Mouse (Mus musculus) CD4-positive, CD25-positive, alpha-beta regulatory T cell, adult 2 months (primary cell): ENCODE data around the gene 1110051M20Rik.

ENCODE experiments used
- DNase-seq: peaks from one replicate; pipeline ENCODE4 v3.0.0-alpha.2; 2012; ENCODE audit warnings: low read depth, low spot score

The 1110051M20Rik gene

GRCm38 (mm10) chr2:91306589-91306988, 137.9 kb downstream of the 1110051M20Rik start:
- DNase-seq: no peak

GRCm38 (mm10) chr2:91305926-91306325, 138.6 kb downstream of the 1110051M20Rik start:
- no peak for DNase-seq

GRCm38 (mm10) chr2:91302845-91303244, 141.7 kb downstream of the 1110051M20Rik start:
- no peak for DNase-seq

DNA sequence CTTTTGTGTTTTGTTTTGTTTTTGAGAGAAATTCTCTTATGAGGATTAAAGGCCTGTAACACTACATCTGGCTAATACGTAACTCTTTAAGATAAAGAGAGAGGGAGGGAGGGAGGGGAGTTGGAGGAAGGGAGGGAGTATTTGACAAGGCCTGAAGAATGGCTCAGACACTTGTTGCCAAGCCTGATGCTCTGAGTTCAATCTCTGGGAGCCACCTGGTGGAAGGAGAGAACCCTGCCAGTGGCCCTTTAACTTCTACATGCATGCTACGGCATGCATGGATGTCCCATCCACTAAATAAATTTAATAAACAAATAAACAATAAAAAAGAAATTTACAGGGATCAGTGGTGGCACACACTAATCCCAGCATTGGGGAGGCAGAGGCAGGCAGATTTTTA, 142.7 kb downstream of the 1110051M20Rik start:
- no peak for DNase-seq

- no peak for DNase-seq
Measured at GRCm38 (mm10) chr2:91300784-91301183, 143.7 kb downstream of the 1110051M20Rik start.

DNA sequence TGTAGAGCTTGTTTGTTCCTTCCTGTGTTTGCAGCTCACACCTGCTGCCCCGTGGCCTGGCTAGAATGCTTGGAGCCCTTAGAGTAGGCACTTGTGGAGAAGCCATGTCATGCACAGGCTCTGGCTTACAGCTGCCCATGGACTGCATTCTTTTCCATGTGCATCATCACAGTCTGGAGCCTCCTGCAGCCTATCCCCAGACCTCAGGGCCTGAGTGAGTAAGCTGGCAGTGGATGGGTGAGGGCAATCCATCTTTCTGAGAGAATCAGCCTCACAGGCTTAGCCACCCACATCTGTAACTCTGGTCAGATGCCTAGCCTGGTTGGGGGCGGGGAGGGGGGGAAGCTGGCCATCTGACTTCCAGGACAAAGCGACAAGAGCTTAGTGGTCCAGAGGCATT, 145.3 kb downstream of the 1110051M20Rik start:
- DNase-seq: no peak

- DNase-seq: no peak
Measured at GRCm38 (mm10) chr2:91295895-91296294, 148.6 kb downstream of the 1110051M20Rik start.

DNA sequence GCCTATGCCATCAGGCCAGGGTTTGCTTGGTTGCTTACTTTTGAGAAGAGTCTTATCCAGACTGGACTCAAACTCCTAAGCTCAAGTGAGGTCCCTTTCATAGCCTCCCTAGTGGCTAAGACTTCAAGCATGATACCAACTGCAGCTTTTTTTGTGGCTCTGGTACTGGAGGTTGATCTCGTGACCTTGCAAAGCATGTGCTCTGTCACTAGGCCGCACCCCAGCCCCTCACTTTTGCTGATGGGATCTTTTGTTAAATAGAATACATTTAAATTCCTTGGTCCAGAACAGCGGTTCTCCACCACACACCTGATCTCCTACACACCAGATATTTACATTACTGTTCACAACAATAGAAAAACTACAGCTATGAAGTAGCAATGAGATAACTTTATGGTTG, 150.3 kb downstream of the 1110051M20Rik start:
- no peak for DNase-seq

DNA sequence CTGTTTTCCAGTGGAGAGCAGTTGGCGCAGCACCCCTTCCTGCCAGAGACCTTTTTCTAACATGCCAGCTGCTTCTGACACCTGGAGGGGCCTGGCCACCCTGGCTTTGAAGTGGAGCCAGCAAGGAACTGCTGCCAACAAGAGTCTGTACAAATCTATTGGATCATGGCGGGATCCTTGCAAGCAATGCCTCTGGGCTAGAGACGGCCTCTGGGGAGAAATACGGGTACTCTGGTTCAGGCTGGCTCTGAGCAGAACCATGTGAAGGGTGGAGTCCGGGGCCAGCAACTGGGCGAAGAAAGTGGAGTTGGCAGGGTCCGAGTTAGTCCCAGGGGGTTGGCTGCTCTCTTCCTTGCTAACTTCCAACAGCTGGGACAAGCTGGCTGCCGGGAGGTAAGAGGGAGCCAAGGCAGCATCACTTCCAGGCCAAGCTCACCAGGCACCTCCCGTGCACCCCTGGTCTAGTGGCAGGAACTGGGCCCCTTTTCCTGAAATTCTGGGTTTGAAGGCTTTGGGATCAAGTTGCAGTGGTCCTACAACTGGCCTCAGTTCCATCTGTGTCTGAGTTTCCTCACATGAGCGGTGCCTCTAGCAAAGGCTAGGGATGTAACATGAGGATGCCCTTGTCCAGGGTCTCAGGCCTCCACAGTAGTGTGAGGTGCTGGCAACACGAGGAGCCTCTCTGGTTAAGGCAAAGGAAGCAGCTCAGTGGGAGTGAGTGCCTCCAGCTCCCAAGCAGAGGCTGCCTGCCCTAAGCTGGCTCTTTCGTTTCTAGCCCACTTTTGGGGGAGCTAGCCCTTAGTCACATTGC, 153.1 kb downstream of the 1110051M20Rik start:
- DNase-seq: no peak

GRCm38 (mm10) chr2:91287563-91287962, 156.9 kb downstream of the 1110051M20Rik start:
- no peak for DNase-seq

GRCm38 (mm10) chr2:91285885-91286505, 158.5 kb downstream of the 1110051M20Rik start:
- peak; percentile 80 for DNase-seq

DNA sequence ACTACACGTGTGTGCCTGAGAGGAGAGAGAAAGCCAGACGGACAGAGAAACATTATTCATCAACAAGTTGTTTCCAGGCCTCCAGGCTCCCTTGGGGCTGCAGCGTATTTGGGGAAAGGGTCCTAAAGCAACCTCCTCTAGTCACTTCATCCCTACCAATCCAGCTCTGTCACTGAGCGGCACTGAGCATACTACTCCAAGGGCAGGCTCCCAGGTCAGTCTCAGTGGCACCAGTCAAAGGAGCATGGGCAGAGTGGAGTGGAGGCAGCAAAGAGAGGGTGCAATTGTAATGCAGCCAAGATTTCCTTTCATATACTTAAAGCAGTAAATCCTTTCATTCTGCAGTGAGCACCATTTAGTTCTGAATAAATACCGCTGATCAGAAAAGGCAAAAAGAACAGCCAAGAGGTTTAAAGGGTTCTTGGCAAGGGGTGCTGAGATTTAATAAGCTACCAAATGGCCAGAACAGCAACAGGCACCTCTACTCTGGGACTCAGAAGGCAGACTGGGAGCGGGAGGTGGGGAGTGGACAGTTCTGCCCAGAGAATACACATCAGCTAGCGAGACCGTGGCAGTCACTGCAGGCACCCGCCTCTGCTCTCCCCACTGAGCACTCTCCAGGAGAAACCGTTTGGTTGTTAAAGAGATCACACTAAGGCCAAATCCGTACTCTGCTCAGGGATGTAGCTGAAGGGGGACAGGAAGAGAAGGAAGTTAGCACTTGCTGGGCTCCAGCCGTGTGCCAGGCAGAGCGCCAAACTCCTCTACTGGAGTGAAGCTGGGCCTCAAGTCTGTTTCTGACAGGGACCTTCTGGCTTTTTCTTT, 159.9 kb downstream of the 1110051M20Rik start:
- DNase-seq: no peak

DNA sequence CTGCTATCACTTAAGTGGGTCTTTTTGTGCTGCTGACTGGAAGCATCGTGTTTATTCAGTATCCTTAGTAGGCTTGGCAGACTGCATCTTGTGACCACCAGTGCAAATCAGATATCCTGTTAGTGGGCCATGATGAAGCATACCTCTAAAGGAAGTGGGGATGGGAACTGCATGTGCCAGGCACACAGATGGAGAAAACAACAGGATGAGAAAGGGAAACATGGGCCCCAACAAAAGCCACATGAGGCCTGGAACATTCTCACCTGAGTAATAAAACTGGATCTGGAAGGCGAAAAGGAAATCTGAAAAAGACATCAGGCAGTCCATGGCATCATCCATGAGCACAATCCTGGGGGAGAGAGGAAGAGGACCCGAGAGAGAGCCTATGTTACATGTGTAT, 160.5 kb downstream of the 1110051M20Rik start:
- no peak for DNase-seq

DNA sequence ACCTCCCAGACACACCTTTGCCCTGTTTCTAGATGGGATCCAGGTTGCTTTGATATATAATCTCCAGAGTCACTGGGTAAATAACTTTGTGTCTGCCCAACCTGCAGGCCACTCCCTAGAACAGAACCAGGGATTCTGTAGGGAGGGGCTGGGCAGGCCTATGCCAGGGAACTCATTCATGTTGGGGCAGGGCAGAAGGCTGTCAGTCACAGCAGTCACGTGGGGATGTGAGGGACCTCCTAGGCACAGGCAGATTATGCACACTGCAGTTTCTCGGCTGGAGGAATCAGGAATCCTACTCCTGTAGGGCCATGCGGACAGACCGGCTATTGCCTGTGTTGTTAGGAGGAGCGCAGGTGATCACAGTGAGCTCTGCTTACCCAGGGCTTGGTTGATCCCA, 163.1 kb downstream of the 1110051M20Rik start:
- DNase-seq: no peak

DNA sequence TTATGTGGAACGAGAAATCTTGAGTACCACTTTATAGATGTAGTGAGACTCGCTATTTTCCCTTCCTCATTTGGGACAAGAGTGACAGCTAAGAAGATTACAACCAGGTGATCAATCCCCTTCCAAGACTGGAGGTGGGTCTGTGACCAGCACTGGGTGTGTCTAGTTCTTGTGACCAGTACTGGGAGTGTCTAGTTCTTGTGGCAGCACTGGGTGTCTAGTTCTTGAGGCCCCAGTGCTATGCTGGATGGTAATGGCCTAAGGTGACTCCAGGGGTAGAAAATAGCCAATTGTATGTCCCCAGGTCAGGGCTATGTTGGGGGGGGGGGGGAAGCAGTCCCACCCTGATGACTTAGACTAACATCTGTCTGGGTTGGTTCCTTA, 165.1 kb downstream of the 1110051M20Rik start:
- DNase-seq: no peak

DNA sequence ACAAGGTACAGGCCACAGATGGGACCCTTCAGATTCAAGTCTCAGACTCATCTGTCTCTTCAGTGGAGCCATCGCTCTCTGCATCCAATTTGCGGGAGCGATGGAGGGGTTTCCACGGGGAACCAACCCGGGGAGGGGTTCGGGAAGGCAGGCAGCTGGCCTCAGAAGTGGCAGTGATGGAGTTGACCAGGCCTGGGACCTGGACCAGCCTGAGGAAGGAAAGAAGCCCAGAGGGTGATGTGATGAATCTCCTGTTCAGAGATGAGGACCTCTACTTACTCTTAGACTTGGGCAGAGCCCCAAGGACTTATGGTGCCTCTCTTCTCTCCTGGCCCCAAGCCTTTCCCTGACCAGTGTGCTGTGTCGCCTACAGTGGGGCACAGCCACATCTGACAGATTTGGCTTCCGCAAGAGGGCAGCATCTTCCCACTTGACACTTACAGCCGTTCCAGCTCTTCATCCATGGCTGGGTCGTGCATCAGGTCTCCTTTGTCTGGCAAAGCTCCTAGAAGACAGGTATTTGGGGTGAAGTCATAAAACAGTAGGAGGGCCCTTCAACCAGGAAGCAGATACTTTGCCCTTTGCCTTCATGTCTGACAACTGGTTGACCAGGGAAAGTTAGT, 165.6 kb downstream of the 1110051M20Rik start:
- DNase-seq: peak; percentile 34

- DNase-seq: no peak
Measured at GRCm38 (mm10) chr2:91269687-91270133, 174.8 kb downstream of the 1110051M20Rik start.

- no peak for DNase-seq
Measured at GRCm38 (mm10) chr2:91268706-91269105, 175.8 kb downstream of the 1110051M20Rik start.

DNA sequence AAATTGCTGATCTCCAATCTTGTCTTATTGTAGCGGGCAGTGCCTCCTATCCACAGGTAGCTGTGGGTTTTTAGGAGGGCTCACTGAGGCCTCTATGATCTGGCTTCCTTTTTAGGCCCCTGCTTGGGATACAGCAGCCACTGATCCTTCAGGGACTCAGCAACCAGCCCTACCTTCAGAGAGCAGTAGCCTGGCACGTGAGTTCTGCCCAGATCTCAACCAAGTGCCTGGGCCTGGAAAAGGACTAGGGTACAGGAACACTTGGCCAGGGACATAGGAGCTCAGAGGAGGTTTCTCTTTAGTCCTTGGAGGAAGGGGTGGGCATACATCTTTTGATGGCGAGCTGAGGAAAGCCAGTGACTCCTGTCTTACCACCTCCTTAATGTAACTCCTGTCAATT, 176.5 kb downstream of the 1110051M20Rik start:
- no peak for DNase-seq

GRCm38 (mm10) chr2:91264711-91265681, 179.5 kb downstream of the 1110051M20Rik start, which contains the start of gene Arfgap2:
TSS of gene Arfgap2 (plus strand) at chr2:91264974.
- DNase-seq: peak; percentile 97
